Mouse (Mus musculus) neural tube, embryonic 13.5 days (tissue): Measurements from ENCODE around the gene Fam163a. TPM values are rescaled to one million over a fixed set of nuclear protein-coding genes. Genes with fewer than 3 reads are reported as not detected.
"Not testable (repeated sequence)": the region's sequence is repeated elsewhere in the genome, so short reads cannot be mapped to it uniquely, and the experiment has no call there.

Experiments used
- ATAC-seq: fragments of 200-750 bp; cut with Nextera tagmentation; 2 replicates; pipeline ENCODE4 v1.8.0; 2017; ENCODE audit warnings: low read depth, mild to moderate bottlenecking, moderate TSS enrichment, moderate library complexity
- H3K27ac ChIP-seq: fragments of 300-500 bp; sonication (generic); replicated peaks from 2 replicates; pipeline ENCODE4 v1.5.1; 2015; ENCODE audit warnings: moderate library complexity, mild to moderate bottlenecking, inconsistent platforms
- H3K27me3 ChIP-seq: fragments of 300-500 bp; sonication (generic); 2 replicates; pipeline ENCODE4 v1.6.1; 2015; ENCODE audit warnings: mild to moderate bottlenecking, inconsistent platforms
- H3K36me3 ChIP-seq: fragments of 300-500 bp; sonication (generic); 2 replicates; pipeline ENCODE4 v1.6.1; 2015; ENCODE audit warnings: mild to moderate bottlenecking, inconsistent platforms
- H3K4me1 ChIP-seq: fragments of 300-500 bp; sonication (generic); replicated peaks from 2 replicates; pipeline ENCODE4 v1.6.1; 2015; ENCODE audit warnings: inconsistent platforms
- H3K4me2 ChIP-seq: fragments of 300-500 bp; sonication (generic); 2 replicates; pipeline ENCODE4 v1.6.1; 2015; ENCODE audit warnings: inconsistent platforms, mild to moderate bottlenecking, moderate library complexity
- H3K4me3 ChIP-seq: fragments of 300-500 bp; sonication (generic); 2 replicates; pipeline ENCODE4 v1.5.1; 2015; ENCODE audit warnings: mild to moderate bottlenecking, inconsistent platforms
- H3K9ac ChIP-seq: fragments of 300-500 bp; sonication (generic); 2 replicates; pipeline ENCODE4 v1.6.1; 2015; ENCODE audit warnings: moderate library complexity, mild to moderate bottlenecking, inconsistent platforms
- H3K9me3 ChIP-seq: fragments of 300-500 bp; sonication (generic); 2 replicates; pipeline ENCODE4 v1.6.1; 2016; ENCODE audit warnings: inconsistent platforms
- WGBS: fragments of 180-500 bp; shearing (Covaris S2); methylation state at CpG from one replicate; pipeline ENCODE4 v1.1.7; 2015; 5-methylcytosine and 5-hydroxymethylcytosine counted together
- polyA plus RNA-seq: library from polyadenylated mRNA; unstranded; fragments of >200 nt; fragmentation: Nextera tagmentation; extraction: Ambion mirVana; gene quantifications from 2 replicates; pipeline ENCODE4 v1.2.1, GENCODE M21; 2015

Gene Fam163a
- polyA plus RNA-seq, 1 experiment from 2014 or later, result 7.2 TPM

DNA sequence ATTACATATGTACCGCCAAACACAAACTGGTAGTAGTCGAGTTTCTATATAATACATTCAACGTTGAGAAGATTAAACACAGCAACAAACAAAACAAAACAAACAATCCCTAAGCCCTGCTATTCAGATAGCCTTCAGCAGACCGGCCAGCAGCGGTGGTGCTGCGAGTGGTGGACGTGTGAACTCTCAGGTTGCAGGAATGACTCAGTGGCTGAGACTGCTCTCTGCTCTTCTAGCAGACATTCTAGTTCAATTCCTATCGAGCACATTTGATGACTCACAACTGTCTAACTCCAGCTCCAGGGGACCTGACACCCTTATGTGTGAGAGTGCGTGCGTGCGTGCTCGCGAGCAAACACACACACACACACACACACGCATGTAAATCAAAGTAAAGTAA lies 134.7 kb downstream of the Fam163a start:
- H3K4me3 ChIP-seq, result no peak overlapping the region
- ATAC-seq, result no peak
- H3K4me2 ChIP-seq, result no peak overlapping the region
- H3K9me3 ChIP-seq, result no peaks in the 10 kb centered on the region
- H3K4me1 ChIP-seq, result no peaks in the 10 kb centered on the region
- no peak overlapping the region for H3K27ac ChIP-seq
- no peak overlapping the region for H3K9ac ChIP-seq
- 88% methylated on average over 14 of the region's 14 CpGs for WGBS
- H3K27me3 ChIP-seq, result no peaks in the 10 kb centered on the region
- peaks cover 15% of the 10 kb centered on the region for H3K36me3 ChIP-seq

DNA sequence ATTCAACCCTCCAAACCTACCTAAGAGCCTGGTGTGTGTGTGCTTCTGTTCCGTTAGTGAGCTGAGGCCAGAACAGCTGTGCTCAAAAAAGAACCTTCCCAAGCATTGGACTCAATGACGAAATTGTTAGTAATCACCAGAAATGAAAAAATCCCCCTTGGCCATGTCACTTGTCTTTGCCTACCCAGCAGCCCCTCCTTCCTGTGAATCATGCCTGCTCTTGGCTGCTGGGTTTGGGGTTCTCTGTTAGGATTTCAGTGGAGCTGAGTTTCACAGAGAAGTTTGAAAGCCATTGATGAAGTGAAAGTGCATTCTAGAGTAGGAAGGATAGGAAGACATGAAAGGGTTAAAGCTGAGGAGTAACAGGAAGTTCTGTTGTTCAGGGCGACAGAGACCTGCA lies 138.7 kb downstream of the Fam163a start:
- Histone ChIP-seq H3K4me2 (no peak overlapping the region), H3K9ac (no peak overlapping the region), H3K27ac (no peak overlapping the region), H3K9me3 (no peaks in the 10 kb centered on the region), H3K27me3 (no peaks in the 10 kb centered on the region), H3K4me3 (no peak overlapping the region), H3K4me1 (no peaks in the 10 kb centered on the region), H3K36me3 (peaks cover 48% of the 10 kb centered on the region)
- no peak for ATAC-seq
- 61% methylated on average over 3 of the region's 3 CpGs for WGBS

DNA sequence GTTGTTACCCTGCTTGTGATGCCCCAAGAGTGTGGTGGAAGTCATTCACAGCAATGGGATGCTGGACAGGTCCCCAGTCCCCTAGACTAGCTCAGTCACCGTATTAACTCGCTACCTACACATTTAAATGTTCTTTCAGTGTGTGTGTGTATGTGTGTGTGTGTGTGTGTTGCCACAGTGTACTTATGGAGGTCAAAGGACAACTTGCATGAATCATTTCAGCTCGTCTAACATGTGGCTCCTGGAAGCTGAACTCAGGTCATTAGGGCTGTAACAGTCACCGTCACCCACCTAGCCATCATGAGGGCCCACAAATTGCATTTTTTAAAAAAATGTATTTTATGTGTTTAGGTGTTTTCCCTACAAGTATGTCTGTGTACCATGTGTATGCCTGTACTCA lies 142.6 kb downstream of the Fam163a start:
- Histone ChIP-seq H3K4me3 (no peak overlapping the region), H3K36me3 (peaks cover 54% of the 10 kb centered on the region), H3K9ac (no peak overlapping the region), H3K4me1 (no peaks in the 10 kb centered on the region), H3K4me2 (no peak overlapping the region), H3K27me3 (no peaks in the 10 kb centered on the region), H3K9me3 (no peaks in the 10 kb centered on the region), H3K27ac (no peak overlapping the region)
- WGBS, result 91% methylated on average over 4 of the region's 4 CpGs
- no peak for ATAC-seq

DNA sequence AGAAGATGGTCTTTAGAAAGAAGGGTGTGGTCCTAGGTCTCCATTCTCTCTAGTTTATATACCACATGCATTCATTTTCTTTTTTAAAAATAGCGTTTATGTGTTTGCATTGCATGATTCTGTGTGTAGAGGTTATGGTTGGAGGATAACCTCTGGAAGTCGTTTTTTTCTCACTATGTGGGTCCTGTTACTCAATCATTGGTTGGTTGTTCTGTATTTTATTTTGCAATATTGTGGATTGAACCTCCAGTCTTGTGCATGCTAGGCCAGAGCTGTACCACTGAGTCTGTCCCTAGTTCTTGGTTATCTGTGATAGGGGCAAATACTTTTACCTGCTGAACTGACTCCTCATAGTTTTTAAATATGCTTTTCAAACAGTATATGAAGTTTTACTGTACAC lies 146.6 kb downstream of the Fam163a start:
- no peak overlapping the region for H3K4me3 ChIP-seq
- ATAC-seq, result no peak
- no peaks in the 10 kb centered on the region for H3K4me1 ChIP-seq
- H3K9ac ChIP-seq, result no peak overlapping the region
- H3K9me3 ChIP-seq, result no peaks in the 10 kb centered on the region
- WGBS, result 87% methylated on average over 2 of the region's 2 CpGs
- H3K4me2 ChIP-seq, result no peak overlapping the region
- peaks cover 37% of the 10 kb centered on the region for H3K36me3 ChIP-seq
- H3K27ac ChIP-seq, result no peak overlapping the region
- no peaks in the 10 kb centered on the region for H3K27me3 ChIP-seq

DNA sequence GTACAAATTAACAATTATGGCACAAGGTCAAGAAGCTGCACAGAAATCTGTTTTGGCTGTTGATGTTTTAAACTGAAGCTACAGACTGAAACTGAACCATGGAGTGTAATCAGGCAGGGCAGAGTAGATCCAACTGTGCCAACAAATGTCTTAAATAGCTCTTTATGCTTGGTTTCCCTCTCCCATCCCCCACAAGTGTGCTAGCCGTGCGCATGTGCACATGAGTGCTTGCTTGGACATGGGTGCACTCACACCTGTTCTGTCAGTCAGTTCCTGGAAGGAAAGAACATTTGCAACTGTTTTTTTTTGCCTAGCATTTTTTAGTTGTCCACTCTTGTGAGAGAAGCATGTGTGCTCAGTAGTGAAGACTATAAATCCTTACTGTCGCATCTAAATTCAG lies 158.1 kb downstream of the Fam163a start:
- Histone ChIP-seq H3K9me3 (no peaks in the 10 kb centered on the region), H3K4me3 (no peak overlapping the region), H3K27me3 (no peaks in the 10 kb centered on the region), H3K36me3 (peaks cover 54% of the 10 kb centered on the region), H3K4me2 (no peak overlapping the region), H3K4me1 (peaks cover 26% of the 10 kb centered on the region), H3K9ac (no peak overlapping the region), H3K27ac (no peak overlapping the region)
- 83% methylated on average over 3 of the region's 3 CpGs for WGBS
- no peak for ATAC-seq

DNA sequence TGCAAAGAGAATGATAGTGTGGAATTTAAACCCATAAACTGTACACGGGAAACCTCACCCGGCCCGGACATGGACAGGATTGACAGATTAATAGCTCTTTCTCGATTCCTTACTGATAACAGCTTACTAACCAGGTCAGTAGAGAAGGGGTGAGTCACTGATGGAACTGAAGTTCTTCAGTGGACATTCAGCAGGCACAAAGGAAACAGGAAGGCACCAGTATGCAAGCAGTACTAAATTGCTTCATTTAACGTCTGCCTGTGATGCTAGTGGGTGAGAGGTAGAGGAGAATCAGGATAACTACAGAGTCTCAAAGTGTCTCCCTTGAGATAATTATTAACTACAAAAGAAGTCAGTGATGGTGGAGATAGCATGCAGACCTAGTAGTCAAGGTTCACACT lies 160.6 kb downstream of the Fam163a start:
- Histone ChIP-seq H3K9ac (no peak overlapping the region), H3K9me3 (no peaks in the 10 kb centered on the region), H3K4me3 (no peak overlapping the region), H3K27me3 (no peaks in the 10 kb centered on the region), H3K36me3 (peaks cover 31% of the 10 kb centered on the region), H3K4me2 (no peak overlapping the region), H3K4me1 (peaks cover 33% of the 10 kb centered on the region), H3K27ac (no peak overlapping the region)
- ATAC-seq, result no peak
- WGBS, result 83% methylated on average over 5 of the region's 5 CpGs

DNA sequence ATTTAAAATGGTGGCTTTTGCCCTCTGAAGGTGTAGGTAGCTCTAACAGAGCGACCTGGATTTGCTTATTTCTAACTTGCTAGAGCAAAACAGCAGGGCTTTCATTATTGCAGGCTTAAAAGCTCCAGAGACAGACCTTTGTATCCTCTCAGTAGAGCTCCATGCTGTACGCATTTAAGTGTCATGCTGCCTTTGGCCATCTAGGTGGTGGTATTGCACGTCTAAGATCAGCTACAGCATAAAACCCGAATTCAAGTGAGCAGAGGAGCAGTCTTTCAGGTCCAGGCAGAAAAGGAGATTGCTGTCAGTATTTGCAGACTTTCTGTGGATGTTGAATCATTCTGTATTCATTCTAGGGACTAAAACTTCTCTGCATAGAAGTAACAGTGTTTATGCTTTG lies 161.8 kb downstream of the Fam163a start:
- H3K36me3 ChIP-seq, result 0 out of 2 replicates have a peak, but pooled peaks cover 21% of the 10 kb centered on the region
- no peak overlapping the region for H3K4me3 ChIP-seq
- no peak overlapping the region for H3K9ac ChIP-seq
- H3K4me2 ChIP-seq, result no peak overlapping the region
- no peak overlapping the region for H3K27ac ChIP-seq
- no peaks in the 10 kb centered on the region for H3K9me3 ChIP-seq
- peaks cover 33% of the 10 kb centered on the region for H3K4me1 ChIP-seq
- no peak for ATAC-seq
- no peaks in the 10 kb centered on the region for H3K27me3 ChIP-seq
- 20% methylated on average over 4 of the region's 4 CpGs for WGBS

DNA sequence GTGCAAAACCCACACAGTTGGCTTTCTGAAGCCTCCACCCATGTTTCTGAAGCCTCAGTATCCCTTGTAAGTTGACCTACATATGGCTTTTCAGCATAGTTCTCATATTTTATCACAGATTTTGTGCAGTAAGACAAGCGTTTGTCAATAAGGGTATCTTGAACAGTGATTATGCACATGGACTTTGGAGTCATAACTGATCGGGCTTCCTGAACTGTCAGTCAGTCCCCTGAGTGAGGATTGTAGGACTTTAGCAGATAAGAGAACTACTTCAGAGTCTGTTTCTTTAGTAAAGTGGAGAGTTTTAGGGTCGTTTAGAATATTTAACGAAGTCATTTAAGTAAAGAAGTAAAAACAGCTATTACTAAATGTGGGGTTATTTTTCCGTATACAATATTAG lies 162.3 kb downstream of the Fam163a start:
- 0 out of 2 replicates have a peak, but pooled peaks cover 16% of the 10 kb centered on the region for H3K36me3 ChIP-seq
- WGBS, result 94% methylated on average over 5 of the region's 5 CpGs
- H3K9me3 ChIP-seq, result no peaks in the 10 kb centered on the region
- peak overlapping the region; percentile 68 for H3K4me2 ChIP-seq
- H3K9ac ChIP-seq, result 0 out of 2 replicates have a peak overlapping the region, but pooled peaks have one; percentile 17
- no peaks in the 10 kb centered on the region for H3K27me3 ChIP-seq
- H3K4me3 ChIP-seq, result 0 out of 2 replicates have a peak overlapping the region, but pooled peaks have one; percentile 63
- ATAC-seq, result no peak
- no peak overlapping the region for H3K27ac ChIP-seq
- H3K4me1 ChIP-seq, result peaks cover 33% of the 10 kb centered on the region

DNA sequence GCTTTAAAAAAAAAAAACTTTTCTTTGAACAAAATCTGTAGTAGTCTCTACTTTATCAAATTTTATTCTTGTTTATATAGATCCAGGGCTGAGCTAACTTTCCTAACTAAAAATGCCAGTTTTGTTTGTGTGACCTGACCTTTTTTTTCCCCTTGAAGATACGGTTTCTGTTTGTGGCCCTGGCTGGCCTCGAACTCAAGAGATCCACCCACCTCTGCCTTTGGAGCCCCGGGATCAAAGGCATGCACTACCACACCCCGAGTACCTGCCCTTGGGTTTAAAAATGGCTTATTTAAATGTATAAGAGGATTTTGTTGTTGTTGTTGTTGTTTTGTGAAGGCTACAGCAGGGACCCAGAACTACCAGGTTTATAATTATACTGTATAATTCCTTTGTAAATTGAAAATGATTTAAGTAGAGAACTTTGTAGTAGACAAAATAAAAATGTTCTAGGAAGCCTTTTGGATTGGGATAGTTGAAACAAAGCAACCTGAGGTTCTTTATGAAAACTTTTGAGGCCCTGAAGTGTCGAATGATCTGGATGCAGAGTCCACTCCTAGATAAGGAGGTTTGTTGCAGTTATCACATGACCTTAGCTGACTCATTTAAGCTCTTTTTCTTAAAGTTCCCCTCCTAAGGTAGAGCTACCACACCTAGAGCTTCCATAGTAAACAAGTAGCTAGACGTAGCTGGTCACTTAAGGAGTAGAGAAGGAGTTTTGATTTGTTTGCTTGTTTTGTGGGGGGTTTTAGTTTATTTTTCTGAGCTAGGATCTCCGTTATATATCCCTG lies 163.2 kb downstream of the Fam163a start:
- 0 out of 2 replicates have a peak, but pooled peaks cover 12% of the 10 kb centered on the region for H3K36me3 ChIP-seq
- peak overlapping the region; percentile 68 for H3K4me2 ChIP-seq
- peak overlapping the region; percentile 63 for H3K4me3 ChIP-seq
- H3K27ac ChIP-seq, result no peak overlapping the region
- no peaks in the 10 kb centered on the region for H3K9me3 ChIP-seq
- H3K27me3 ChIP-seq, result no peaks in the 10 kb centered on the region
- peaks cover 34% of the 10 kb centered on the region for H3K4me1 ChIP-seq
- 52% methylated on average over 7 of the region's 7 CpGs for WGBS
- ATAC-seq, result no peak
- H3K9ac ChIP-seq, result peak overlapping the region; percentile 63

DNA sequence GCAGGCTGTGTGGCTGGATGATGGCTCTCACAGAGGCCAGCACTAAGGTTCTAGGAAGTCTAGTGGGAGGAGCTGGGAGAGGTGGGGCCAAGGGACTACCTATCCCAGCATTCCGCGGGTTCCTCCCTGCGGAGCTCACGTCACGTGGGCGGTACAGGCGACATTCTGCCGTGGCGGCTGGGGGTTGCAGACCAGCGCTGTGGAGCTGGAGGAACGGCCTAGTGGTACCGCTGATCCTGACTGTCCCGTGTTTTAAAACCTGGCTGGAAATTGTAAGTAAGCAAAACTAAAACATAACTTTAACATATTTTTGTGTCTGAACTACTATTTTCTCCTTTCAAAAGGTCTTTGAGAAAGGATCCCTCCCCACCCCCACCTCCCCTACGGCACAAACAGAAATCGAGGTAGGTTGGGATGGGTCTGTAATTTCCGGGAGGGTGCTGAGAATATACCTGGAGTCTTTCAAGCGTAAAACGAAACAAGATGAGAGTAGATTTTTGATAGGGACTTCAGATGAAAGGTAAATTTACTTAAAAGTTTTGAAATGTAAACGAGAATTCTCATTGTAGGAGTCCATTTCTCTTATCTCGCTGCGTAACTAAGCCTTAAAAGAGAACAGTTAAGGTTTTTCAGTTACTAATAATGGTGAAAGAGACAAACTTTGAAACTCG lies 164.0 kb downstream of the Fam163a start:
- no peak overlapping the region; the same call in 1 of the 2 replicates for H3K27ac ChIP-seq
- H3K9me3 ChIP-seq, result no peaks in the 10 kb centered on the region
- peak overlapping the region; percentile 79 for H3K9ac ChIP-seq
- WGBS, result 2% methylated on average over 22 of the region's 22 CpGs
- 0 out of 2 replicates have a peak, but pooled peaks cover 12% of the 10 kb centered on the region for H3K36me3 ChIP-seq
- H3K27me3 ChIP-seq, result no peaks in the 10 kb centered on the region
- H3K4me3 ChIP-seq, result peak overlapping the region; percentile 63
- H3K4me2 ChIP-seq, result peak overlapping the region; percentile 68
- peak; percentile 73 for ATAC-seq
- peaks cover 36% of the 10 kb centered on the region for H3K4me1 ChIP-seq

DNA sequence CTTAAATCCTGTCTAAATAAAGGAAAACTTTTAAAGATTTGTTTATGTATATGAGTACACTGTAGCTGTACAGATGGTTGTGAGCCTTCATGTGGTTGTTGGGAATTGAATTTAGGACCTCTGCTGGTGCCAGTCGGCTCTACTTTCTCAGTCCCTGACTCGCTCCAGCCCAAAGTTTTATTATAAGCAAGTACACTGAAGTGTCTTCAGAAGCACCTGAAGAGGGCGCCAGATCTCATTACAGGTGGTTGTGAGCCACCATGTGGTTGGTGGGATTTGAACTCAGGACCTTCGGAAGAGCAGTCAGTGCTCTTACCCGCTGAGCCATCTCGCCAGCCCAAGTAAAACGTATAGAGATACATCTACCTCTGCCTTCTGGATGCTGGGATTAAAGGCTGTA lies 164.8 kb downstream of the Fam163a start:
- WGBS, result 71% methylated on average over 7 of the region's 7 CpGs
- H3K36me3 ChIP-seq, H3K4me2 ChIP-seq, H3K4me3 ChIP-seq, H3K27me3 ChIP-seq, H3K9ac ChIP-seq, H3K27ac ChIP-seq, ATAC-seq, H3K9me3 ChIP-seq: not testable (repeated sequence)
- peaks cover 37% of the 10 kb centered on the region for H3K4me1 ChIP-seq

DNA sequence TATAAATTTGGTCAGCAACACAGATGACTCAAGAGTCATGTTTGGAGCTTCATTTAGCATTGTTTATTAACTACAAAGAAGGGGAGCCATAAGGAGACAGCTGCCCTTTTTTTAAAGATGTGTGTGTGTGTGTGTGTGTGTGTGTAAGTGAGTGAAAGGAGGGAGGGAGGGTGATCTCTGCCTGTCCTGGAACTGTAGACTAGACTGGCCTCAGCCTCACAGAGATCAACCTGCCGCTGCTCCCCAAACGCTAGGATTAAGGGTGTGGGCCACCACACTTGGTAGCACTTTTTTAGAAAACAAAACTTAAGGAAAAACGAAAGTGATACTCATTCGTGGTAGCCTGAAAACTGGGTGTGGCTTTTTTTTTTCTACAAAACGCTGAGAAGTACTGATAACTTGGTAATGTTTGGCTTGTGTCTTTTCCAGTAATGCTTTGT lies 167.7 kb downstream of the Fam163a start:
- Histone ChIP-seq H3K9ac (no peak overlapping the region), H3K4me1 (peaks cover 24% of the 10 kb centered on the region), H3K4me3 (no peak overlapping the region), H3K27me3 (no peaks in the 10 kb centered on the region), H3K27ac (no peak overlapping the region), H3K4me2 (no peak overlapping the region), H3K36me3 (peaks cover 15% of the 10 kb centered on the region), H3K9me3 (no peaks in the 10 kb centered on the region)
- 76% methylated on average over 5 of the region's 5 CpGs for WGBS
- no peak for ATAC-seq
